Mouse (Mus musculus) stomach, postnatal 0 days (tissue): ENCODE results near the gene Anxa5. TPM values are rescaled to one million over a fixed set of nuclear protein-coding genes. Genes with fewer than 3 reads are reported as not detected.

ENCODE experiments used
- ATAC-seq: fragments of 200-750 bp; cut with Nextera tagmentation; 2 replicates; pipeline ENCODE4 v1.8.0; 2017; ENCODE audit not compliant: low FRiP score, low TSS enrichment
- DNase-seq: peaks from one replicate; pipeline ENCODE4 v3.0.0-alpha.2; 2016; ENCODE audit warnings: low spot score
- H3K27ac ChIP-seq: fragments of 300-500 bp; sonication (generic); replicated peaks from 2 replicates; pipeline ENCODE4 v1.5.1; 2014; ENCODE audit warnings: mild to moderate bottlenecking, control low read depth
- H3K27me3 ChIP-seq: fragments of 300-500 bp; sonication (generic); 2 replicates; pipeline ENCODE4 v1.6.1; 2014; ENCODE audit warnings: low read length; ENCODE audit not compliant: control insufficient read depth, insufficient read depth
- H3K36me3 ChIP-seq: fragments of 300-500 bp; sonication (generic); 2 replicates; pipeline ENCODE4 v1.6.1; 2014; ENCODE audit warnings: low read length, mixed read lengths; ENCODE audit not compliant: control insufficient read depth, insufficient read depth
- H3K4me1 ChIP-seq: fragments of 300-500 bp; sonication (generic); replicated peaks from 2 replicates; pipeline ENCODE4 v1.6.1; 2014; ENCODE audit warnings: antibody characterized with exemption; ENCODE audit not compliant: control insufficient read depth, insufficient read depth
- H3K4me2 ChIP-seq: fragments of 300-500 bp; sonication (generic); replicated peaks from 2 replicates; pipeline ENCODE4 v1.6.1; 2014; ENCODE audit warnings: low read depth, mild to moderate bottlenecking, control low read depth, moderate library complexity
- H3K4me3 ChIP-seq: fragments of 300-500 bp; sonication (generic); 2 replicates; pipeline ENCODE4 v1.5.1; 2014; ENCODE audit warnings: low read depth, low read length, control low read depth
- H3K9ac ChIP-seq: fragments of 300-500 bp; sonication (generic); 2 replicates; pipeline ENCODE4 v1.6.1; 2014; ENCODE audit warnings: mild to moderate bottlenecking, low read length, control low read depth, mixed read lengths
- H3K9me3 ChIP-seq: fragments of 300-500 bp; sonication (generic); 2 replicates; pipeline ENCODE4 v1.6.1; 2016; ENCODE audit warnings: low read length; ENCODE audit not compliant: control insufficient read depth
- CTCF ChIP-seq: IDR thresholded peaks from 2 replicates; pipeline ENCODE4 v1.5.1; 2016; ENCODE audit warnings: antibody characterized with exemption, low read depth, mild to moderate bottlenecking, moderate library complexity
- EP300 ChIP-seq: optimal IDR thresholded peaks from 2 replicates; pipeline ENCODE3; 2016; ENCODE audit warnings: antibody characterized with exemption
- WGBS: fragments of 180-500 bp; shearing (Covaris S2); extraction: QIAGEN DNeasy Blood & Tissue Kit; methylation state at CpG from one replicate; pipeline ENCODE4 v1.1.7; 2014; 5-methylcytosine and 5-hydroxymethylcytosine counted together
- microRNA-seq: library from miRNA; unstranded; fragments of <30 nt; microRNA quantifications from one replicate; pipeline ENCODE4, GENCODE M21; 2016
- polyA plus RNA-seq: library from polyadenylated mRNA; unstranded; fragments of >200 nt; fragmentation: Nextera tagmentation; extraction: Ambion mirVana; gene quantifications from 2 replicates; pipeline ENCODE4 v1.2.1, GENCODE M21; 2015

Anxa5 gene
- polyA plus RNA-seq, 1 experiment from 2014 or later, result 186 TPM

DNA sequence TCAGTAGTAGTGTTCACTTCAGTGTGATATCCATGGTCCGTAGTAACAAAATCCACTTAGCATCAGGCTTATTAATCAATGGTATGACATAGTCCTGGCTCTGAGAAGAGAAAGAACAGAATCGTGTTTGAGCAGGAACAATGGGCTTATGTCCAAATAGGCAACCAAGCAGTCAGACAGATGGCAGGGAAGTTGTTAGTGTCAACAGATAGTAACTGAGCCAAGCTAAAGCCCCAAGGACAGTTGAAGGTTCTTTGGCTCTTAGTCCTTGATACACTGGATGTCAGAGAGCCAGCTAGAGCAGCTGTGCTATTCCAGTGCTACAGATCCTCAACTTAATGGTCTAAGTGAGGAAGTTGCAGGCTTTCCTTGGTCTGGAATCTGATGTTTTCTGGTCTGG is 69.4 kb downstream of the Anxa5 start:
- DNase-seq (no peak), ATAC-seq (no peak)
- no peak for TF ChIP-seq EP300
- no peak for TF ChIP-seq CTCF
- Histone ChIP-seq H3K4me2 (no peak overlapping the region), H3K27me3 (no peaks in the 10 kb centered on the region), H3K27ac (no peak overlapping the region), H3K36me3 (no peaks in the 10 kb centered on the region), H3K9ac (no peak overlapping the region), H3K4me1 (no peaks in the 10 kb centered on the region), H3K9me3 (no peaks in the 10 kb centered on the region), H3K4me3 (no peak overlapping the region)
- 31% methylated on average over 2 of the region's 2 CpGs for WGBS

DNA sequence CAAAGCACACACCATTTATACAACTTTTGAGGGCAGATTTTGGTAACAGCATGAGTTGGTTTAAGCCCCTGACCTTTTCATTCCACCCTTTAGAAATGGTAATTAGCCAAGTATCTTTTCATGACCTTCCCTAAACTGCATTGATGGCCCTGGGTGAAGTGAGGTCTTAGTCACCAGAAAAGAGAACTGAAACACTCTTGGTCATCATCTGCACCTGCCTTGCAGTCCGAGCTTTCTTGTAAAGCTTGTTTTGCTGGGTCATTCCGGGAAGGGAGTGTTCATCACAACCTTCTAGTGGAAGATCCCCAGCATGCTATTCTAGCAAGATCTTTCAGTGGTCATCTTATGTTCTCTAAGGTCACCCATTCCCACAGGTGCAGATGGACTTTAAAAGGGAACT is 73.8 kb downstream of the Anxa5 start:
- TF ChIP-seq EP300 (no peak), CTCF (no peak)
- WGBS, result 79% methylated on average over 2 of the region's 2 CpGs

DNA sequence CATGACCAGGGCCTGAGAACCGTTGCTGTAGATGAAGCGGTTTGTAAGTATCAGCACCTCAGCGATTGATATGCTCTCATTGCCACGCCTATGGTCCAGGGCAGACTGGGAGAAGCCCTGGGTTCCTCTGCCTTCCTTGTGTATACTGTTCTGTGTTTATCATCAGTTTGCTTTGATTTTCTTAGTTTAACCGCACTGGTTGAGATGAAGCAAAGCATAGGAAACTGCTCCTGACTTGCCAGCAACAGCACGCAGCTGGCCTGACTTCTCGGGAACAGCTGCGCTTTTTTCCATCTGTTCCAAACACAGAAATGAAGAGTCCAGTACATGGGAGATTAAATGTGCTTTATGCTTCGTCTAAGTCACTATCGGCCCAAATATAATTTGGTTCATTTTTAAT is 75.0 kb downstream of the Anxa5 start:
- Histone ChIP-seq H3K9me3 (no peaks in the 10 kb centered on the region), H3K27ac (no peak overlapping the region), H3K4me2 (no peak overlapping the region), H3K9ac (no peak overlapping the region), H3K27me3 (no peaks in the 10 kb centered on the region), H3K4me1 (no peaks in the 10 kb centered on the region), H3K4me3 (no peak overlapping the region), H3K36me3 (no peaks in the 10 kb centered on the region)
- ATAC-seq (no peak), DNase-seq (no peak)
- no peak for TF ChIP-seq EP300
- no peak for TF ChIP-seq CTCF
- 49% methylated on average over 10 of the region's 10 CpGs for WGBS

More for the DNA sequence above, 73.8 kb downstream of the Anxa5 start:
- ATAC-seq, result no peak
- Histone ChIP-seq H3K9me3 (no peaks in the 10 kb centered on the region), H3K27ac (no peak overlapping the region), H3K36me3 (no peaks in the 10 kb centered on the region), H3K27me3 (no peaks in the 10 kb centered on the region), H3K4me2 (no peak overlapping the region), H3K4me1 (no peaks in the 10 kb centered on the region), H3K4me3 (no peak overlapping the region), H3K9ac (no peak overlapping the region)
- no peak for DNase-seq

Small RNA genes lying within 50 kb of the gene (microRNA-seq; reads per million reads assigned to microRNA genes)
- not detected for gene Mir7009

Other genes with a start within 250 kb of the Anxa5 start
- gene 1810062G17Rik, start within 50 bp of the Anxa5 start, polyA plus RNA-seq, result 3.0 and 4.0 TPM in 2 replicates
- gene Gm11549, start 45.9 kb upstream of the Anxa5 start, polyA plus RNA-seq, result 0.33 and 0.34 TPM in 2 replicates
- 30.2 and 33.5 TPM in 2 replicates for gene Exosc9, start 76.7 kb upstream of the Anxa5 start, polyA plus RNA-seq
- 33.0 and 40.4 TPM in 2 replicates for gene Ccna2, start 96.3 kb upstream of the Anxa5 start, polyA plus RNA-seq
- 5.1 and 5.6 TPM in 2 replicates for gene Bbs7, start 137.6 kb upstream of the Anxa5 start, polyA plus RNA-seq
- gene Trpc3, start 214.3 kb upstream of the Anxa5 start, polyA plus RNA-seq, result 2.0 and 2.1 TPM in 2 replicates